Mouse (Mus musculus): ENCODE results near the gene Tulp4. TPM values are rescaled to one million over a fixed set of nuclear protein-coding genes. Genes with fewer than 3 reads are reported as not detected.
"Not testable (repeated sequence)": the region's sequence is repeated elsewhere in the genome, so short reads cannot be mapped to it uniquely, and the experiment has no call there.

Gene Tulp4
- polyA plus RNA-seq, 2 experiments: 4.7 to 21.4 TPM

DNA sequence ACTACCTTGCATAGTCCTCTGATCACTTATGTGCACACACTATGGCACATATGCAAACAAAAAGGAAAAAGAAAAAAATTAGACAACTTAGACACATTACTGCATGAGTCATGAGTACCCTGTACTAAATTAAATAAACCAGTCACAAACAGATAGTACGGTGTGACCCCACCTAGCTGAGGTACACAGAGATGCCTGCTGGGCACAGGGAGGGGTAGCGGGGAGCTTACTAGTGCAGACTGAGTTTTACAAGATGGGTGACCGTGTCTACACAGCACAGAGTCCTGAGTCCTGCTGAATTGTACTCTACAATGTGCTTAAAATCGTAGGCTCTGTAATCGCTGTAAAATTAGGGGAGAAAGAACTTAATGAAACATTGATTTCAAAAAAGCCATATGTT lies 179.9 kb downstream of the Tulp4 start:
- H3K4me3 ChIP-seq (ENCODE audit: insufficient read depth in 1 of 2, low read depth in 2 of 2, low read length in 2 of 2); H3K36me3 ChIP-seq (replicated peaks; ENCODE audit: control insufficient read depth, insufficient read depth, low read depth); H3K27ac ChIP-seq; ATAC-seq (ENCODE audit: insufficient read depth); H3K4me1 ChIP-seq (replicated peaks; ENCODE audit: control insufficient read depth in 2 of 2, insufficient read depth in 2 of 2, low read length in 1 of 2); H3K9ac ChIP-seq (replicated peaks); H3K27me3 ChIP-seq (ENCODE audit: control insufficient read depth, insufficient read depth, low read length); H3K4me2 ChIP-seq (ENCODE audit: low read depth); H3K9me3 ChIP-seq (ENCODE audit: control insufficient read depth, low read length); DNase-seq (ENCODE audit: low read depth in 3 of 3, low spot score in 3 of 3): not testable (repeated sequence)
- WGBS (ENCODE audit: insufficient replicate concordance): 73% methylated on average over 5 of the region's 5 CpGs

DNA sequence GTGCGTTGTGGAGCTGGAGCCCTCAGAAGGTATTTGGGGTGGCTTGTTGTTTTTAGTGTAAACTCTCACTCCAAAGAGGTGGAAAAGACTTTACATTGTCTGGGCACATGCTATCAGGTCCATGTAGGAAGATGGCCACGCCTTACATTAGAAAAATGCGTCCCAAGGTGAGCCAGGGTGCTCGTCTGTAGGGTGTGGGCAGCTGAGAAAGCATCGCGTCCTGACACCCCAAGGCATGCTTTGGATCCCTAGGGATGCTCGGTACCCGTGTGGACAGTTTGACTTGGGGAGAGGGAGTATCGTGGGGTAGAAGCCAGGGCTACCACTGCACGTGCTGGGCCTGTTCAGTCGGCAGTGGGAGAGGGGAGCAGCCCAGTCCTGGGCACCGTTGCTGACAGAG lies 182.8 kb downstream of the Tulp4 start:
- WGBS (ENCODE audit: insufficient replicate concordance): 77% methylated on average over 10 of the region's 12 CpGs
- DNase-seq (ENCODE audit: low read depth in 3 of 3, low spot score in 3 of 3); ATAC-seq (ENCODE audit: insufficient read depth): not testable (repeated sequence)

DNA sequence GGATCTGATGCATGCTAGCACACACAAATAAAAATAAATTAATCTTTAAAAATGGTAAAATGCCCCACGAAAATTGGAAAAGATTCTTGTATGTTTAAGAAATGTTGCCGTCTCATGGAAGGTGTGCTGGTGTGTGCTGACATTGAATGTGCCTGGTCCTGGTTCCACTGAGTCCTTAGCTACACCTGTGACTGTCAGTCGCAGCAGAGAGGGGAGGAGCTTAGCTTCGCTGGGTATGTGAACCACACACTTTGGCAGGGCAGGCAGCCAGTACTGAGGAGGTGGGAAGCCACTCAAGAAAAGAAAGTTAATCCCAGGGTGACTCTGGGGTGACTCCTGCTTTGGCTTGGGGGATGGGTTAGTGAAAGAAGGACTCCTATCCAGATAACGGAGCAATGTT lies 187.6 kb downstream of the Tulp4 start:
- DNase-seq (ENCODE audit: low read depth in 3 of 3, low spot score in 3 of 3); H3K27me3 ChIP-seq (ENCODE audit: control insufficient read depth, insufficient read depth, low read length); H3K9ac ChIP-seq (replicated peaks); H3K4me2 ChIP-seq (ENCODE audit: low read depth); H3K9me3 ChIP-seq (ENCODE audit: control insufficient read depth, low read length); H3K27ac ChIP-seq; H3K36me3 ChIP-seq (replicated peaks; ENCODE audit: control insufficient read depth, insufficient read depth, low read depth); H3K4me1 ChIP-seq (replicated peaks; ENCODE audit: control insufficient read depth in 2 of 2, insufficient read depth in 2 of 2, low read length in 1 of 2); H3K4me3 ChIP-seq (ENCODE audit: insufficient read depth in 1 of 2, low read depth in 2 of 2, low read length in 2 of 2); ATAC-seq (ENCODE audit: insufficient read depth): not testable (repeated sequence)
- no CpG with 5 or more reads among the region's 5 CpGs for WGBS (ENCODE audit: insufficient replicate concordance)

More for the DNA sequence above, 182.8 kb downstream of the Tulp4 start:
- not testable (repeated sequence) for H3K4me1 ChIP-seq (replicated peaks; ENCODE audit: control insufficient read depth in 2 of 2, insufficient read depth in 2 of 2, low read length in 1 of 2); H3K9me3 ChIP-seq (ENCODE audit: control insufficient read depth, low read length); H3K4me2 ChIP-seq (ENCODE audit: low read depth); H3K9ac ChIP-seq (replicated peaks); H3K27ac ChIP-seq; H3K36me3 ChIP-seq (replicated peaks; ENCODE audit: control insufficient read depth, insufficient read depth, low read depth); H3K27me3 ChIP-seq (ENCODE audit: control insufficient read depth, insufficient read depth, low read length); H3K4me3 ChIP-seq (ENCODE audit: insufficient read depth in 1 of 2, low read depth in 2 of 2, low read length in 2 of 2)

DNA sequence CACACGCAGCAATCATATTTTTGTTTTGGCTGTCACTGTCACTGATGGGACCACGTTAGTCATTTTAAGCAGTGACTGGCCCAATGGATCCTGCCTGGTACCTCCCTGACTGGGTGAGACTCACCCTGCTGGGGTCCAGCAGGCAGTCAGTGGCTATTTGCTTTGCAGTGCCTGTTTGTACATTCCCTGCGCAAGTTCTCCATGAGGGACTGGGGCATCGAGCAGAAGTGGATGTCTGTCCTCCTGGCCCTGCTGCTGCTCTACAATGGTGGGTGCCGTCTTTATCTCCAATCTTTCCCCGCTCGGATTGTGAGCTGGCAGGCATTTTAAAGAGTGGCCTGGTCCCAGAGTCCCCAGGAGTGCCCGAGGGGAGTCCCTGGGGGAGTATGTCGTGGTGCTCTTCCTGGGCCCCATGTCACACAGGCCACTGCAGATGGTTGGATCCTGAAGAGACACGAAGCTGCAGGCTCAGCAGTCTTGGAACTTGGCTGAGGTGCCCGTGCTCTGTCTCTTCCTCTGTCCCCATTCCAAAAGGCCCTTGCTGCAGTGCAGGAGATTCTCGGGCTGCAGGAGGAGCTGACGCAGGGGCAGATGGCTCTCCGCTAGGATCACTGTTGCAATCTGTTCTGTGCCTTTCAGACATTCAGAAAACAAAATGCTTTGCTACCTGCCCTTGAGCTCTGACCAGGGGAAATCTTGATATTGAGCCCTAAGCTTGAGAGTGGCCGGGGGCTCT lies 191.0 kb downstream of the Tulp4 start:
- not testable (repeated sequence) for H3K4me1 ChIP-seq (replicated peaks; ENCODE audit: control insufficient read depth in 2 of 2, insufficient read depth in 2 of 2, low read length in 1 of 2); H3K36me3 ChIP-seq (replicated peaks; ENCODE audit: control insufficient read depth, insufficient read depth, low read depth); H3K27ac ChIP-seq; H3K27me3 ChIP-seq (ENCODE audit: control insufficient read depth, insufficient read depth, low read length); DNase-seq (ENCODE audit: low read depth in 3 of 3, low spot score in 3 of 3); H3K9me3 ChIP-seq (ENCODE audit: control insufficient read depth, low read length); H3K9ac ChIP-seq (replicated peaks); H3K4me2 ChIP-seq (ENCODE audit: low read depth); ATAC-seq (ENCODE audit: insufficient read depth); H3K4me3 ChIP-seq (ENCODE audit: insufficient read depth in 1 of 2, low read depth in 2 of 2, low read length in 2 of 2)
- WGBS (ENCODE audit: insufficient replicate concordance): 78% methylated on average over 9 of the region's 15 CpGs

DNA sequence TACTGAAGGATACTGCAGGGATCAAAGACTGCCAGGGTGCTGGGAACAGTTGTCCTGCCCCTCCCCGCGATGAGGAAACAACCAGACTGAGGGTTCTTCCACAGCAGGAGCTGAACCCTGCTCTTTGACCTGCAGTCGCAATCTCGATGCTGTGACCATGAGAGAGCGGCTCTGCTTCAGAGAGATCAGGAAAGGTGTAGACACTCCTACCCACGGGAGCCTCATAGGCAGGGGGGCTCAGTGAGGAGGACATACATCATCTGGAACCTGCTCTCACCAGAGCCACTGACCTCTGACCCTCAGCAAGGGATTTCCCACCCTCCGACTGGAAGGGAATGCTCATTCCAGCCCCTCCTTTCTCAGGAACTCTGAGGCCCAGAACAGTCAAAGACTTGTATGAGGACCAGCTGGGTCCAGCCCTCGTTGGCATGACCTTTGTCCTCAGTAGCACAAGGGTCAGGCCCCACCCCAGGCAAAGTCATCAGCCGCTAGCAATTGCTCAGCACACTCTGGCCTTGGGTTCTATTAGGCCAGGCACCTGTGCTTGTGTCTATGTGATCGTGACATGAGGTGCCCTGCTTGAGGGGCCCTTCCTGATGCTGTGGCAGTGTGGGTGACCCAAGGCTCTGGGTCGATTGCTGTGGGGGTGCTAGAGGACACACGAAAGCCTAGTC lies 194.1 kb downstream of the Tulp4 start:
- peak; percentile 49; the same call in 1 of the 2 replicates for ATAC-seq (ENCODE audit: insufficient read depth)
- H3K4me1 ChIP-seq (replicated peaks; ENCODE audit: control insufficient read depth in 2 of 2, insufficient read depth in 2 of 2, low read length in 1 of 2); H3K9ac ChIP-seq (replicated peaks); H3K4me2 ChIP-seq (ENCODE audit: low read depth); DNase-seq (ENCODE audit: low read depth in 3 of 3, low spot score in 3 of 3); H3K27me3 ChIP-seq (ENCODE audit: control insufficient read depth, insufficient read depth, low read length); H3K4me3 ChIP-seq (ENCODE audit: insufficient read depth in 1 of 2, low read depth in 2 of 2, low read length in 2 of 2); H3K27ac ChIP-seq; H3K36me3 ChIP-seq (replicated peaks; ENCODE audit: control insufficient read depth, insufficient read depth, low read depth); H3K9me3 ChIP-seq (ENCODE audit: control insufficient read depth, low read length): not testable (repeated sequence)
- 76% methylated on average over 5 of the region's 12 CpGs for WGBS (ENCODE audit: insufficient replicate concordance)

Small RNA genes lying within 50 kb of the gene (microRNA-seq; reads per million reads assigned to microRNA genes)
- gene Gm22774: not detected

Other genes with a start within 250 kb of the Tulp4 start
- gene Synj2, start 165.2 kb upstream of the Tulp4 start, polyA plus RNA-seq (2012; rRNA removed): 1.3 and 1.9 TPM in 2 replicates
- gene Synj2, start 165.2 kb upstream of the Tulp4 start, polyA plus RNA-seq (2014; fragmentation: Nextera tagmentation; extraction: Ambion mirVana): 1.6 TPM in 2 replicates
- 1.6 TPM in 2 replicates for gene Serac1, start 26.7 kb upstream of the Tulp4 start, polyA plus RNA-seq (2012; rRNA removed)
- gene Serac1, start 26.7 kb upstream of the Tulp4 start, polyA plus RNA-seq (2014; fragmentation: Nextera tagmentation; extraction: Ambion mirVana): 0.69 and 1.5 TPM in 2 replicates
- gene Gtf2h5, start 26.7 kb upstream of the Tulp4 start, polyA plus RNA-seq (2012; rRNA removed): 11.9 and 26.7 TPM in 2 replicates
- 82.3 and 84.0 TPM in 2 replicates for gene Gtf2h5, start 26.7 kb upstream of the Tulp4 start, polyA plus RNA-seq (2014; fragmentation: Nextera tagmentation; extraction: Ambion mirVana)
- 1.7 and 2.3 TPM in 2 replicates for gene Tmem181a, start 150.4 kb downstream of the Tulp4 start, polyA plus RNA-seq (2012; rRNA removed)
- 1.8 and 2.5 TPM in 2 replicates for gene Tmem181a, start 150.4 kb downstream of the Tulp4 start, polyA plus RNA-seq (2014; fragmentation: Nextera tagmentation; extraction: Ambion mirVana)
- 6.5 and 7.2 TPM in 2 replicates for gene Dynlt1a, start 211.1 kb downstream of the Tulp4 start, polyA plus RNA-seq (2012; rRNA removed)
- gene Dynlt1a, start 211.1 kb downstream of the Tulp4 start, polyA plus RNA-seq (2014; fragmentation: Nextera tagmentation; extraction: Ambion mirVana): 6.0 and 6.4 TPM in 2 replicates